Mouse (Mus musculus): Measurements from ENCODE around the gene Wdr83os.

- TF ChIP-seq CTCF (IDR thresholded peaks at IDR 0.05; ENCODE audit: low read depth) = peak; percentile 26; the same call in 1 of the 2 replicates
- no peak for TF ChIP-seq EP300 (IDR thresholded peaks at IDR 0.05; ENCODE audit: low read depth)
Observed at GRCm38 (mm10) chr8:85086238-85086637, 5.7 kb downstream of the Wdr83os start.
